Mouse (Mus musculus): ENCODE results near the gene Cpt1c. TPM values are rescaled to one million over a fixed set of nuclear protein-coding genes. Genes with fewer than 3 reads are reported as not detected.

Cpt1c gene
- polyA plus RNA-seq, 1 experiment from 2014 or later: 63.9 TPM

DNA sequence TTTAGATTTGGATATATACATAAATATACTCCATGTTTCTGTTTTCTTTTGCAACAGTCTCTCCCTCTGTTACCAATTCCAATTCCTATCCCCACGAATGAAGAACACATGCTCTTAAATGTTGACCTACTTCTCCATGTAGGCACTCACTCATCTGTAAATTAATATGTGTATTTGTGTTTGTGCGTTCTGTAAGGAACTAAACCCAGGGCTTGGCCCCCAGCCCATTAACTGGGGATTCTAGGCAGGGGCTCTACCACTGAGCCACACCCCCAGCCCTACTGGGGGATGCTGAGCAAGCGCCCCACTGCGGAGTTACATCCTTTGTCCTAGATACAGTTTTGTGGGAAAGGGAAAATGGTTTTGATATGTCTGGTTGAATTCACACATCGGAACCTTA is 55.5 kb downstream of the Cpt1c start:
- no peaks in the 10 kb centered on the region for H3K9me3 ChIP-seq (ENCODE audit: control insufficient read depth, low read length)
- no peak overlapping the region for H3K9ac ChIP-seq (replicated peaks; ENCODE audit: low read depth, low read length)
- H3K27me3 ChIP-seq (replicated peaks; ENCODE audit: control insufficient read depth, insufficient read depth, low read length): no peaks in the 10 kb centered on the region
- H3K27ac ChIP-seq (ENCODE audit: low read length): no peak overlapping the region
- H3K4me2 ChIP-seq (ENCODE audit: low read length): no peak overlapping the region
- H3K4me1 ChIP-seq (replicated peaks; ENCODE audit: control insufficient read depth, insufficient read depth, low read length): no peaks in the 10 kb centered on the region
- WGBS: 66% methylated on average over 5 of the region's 5 CpGs
- peaks cover 9% of the 10 kb centered on the region for H3K36me3 ChIP-seq (ENCODE audit: control insufficient read depth, insufficient read depth)
- no peak overlapping the region for H3K4me3 ChIP-seq (replicated peaks; ENCODE audit: low read length)
- ATAC-seq: no peak

DNA sequence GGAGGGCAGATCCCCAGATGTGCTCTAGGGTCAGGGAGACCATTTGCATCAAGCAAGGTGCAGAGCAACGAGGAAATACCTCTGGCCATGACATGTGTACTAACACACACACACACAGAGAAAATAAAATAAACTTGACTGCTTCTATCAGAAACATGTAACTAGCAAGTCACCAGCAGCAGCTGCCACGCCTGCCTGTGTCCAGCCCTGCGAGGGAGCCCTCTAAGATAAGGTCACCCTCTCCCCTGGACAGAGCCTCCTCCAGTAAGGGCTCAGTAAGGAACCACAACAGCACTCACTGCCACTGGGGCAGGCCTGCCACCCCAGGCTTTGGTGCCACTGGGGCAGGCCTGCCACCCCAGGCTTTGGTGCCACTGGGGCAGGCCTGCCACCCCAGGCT is 56.4 kb downstream of the Cpt1c start:
- Histone ChIP-seq H3K27ac (ENCODE audit: low read length) (no peak overlapping the region), H3K27me3 (replicated peaks; ENCODE audit: control insufficient read depth, insufficient read depth, low read length) (no peaks in the 10 kb centered on the region), H3K4me3 (replicated peaks; ENCODE audit: low read length) (no peak overlapping the region), H3K9ac (replicated peaks; ENCODE audit: low read depth, low read length) (no peak overlapping the region), H3K4me1 (replicated peaks; ENCODE audit: control insufficient read depth, insufficient read depth, low read length) (no peaks in the 10 kb centered on the region), H3K9me3 (ENCODE audit: control insufficient read depth, low read length) (no peaks in the 10 kb centered on the region), H3K36me3 (ENCODE audit: control insufficient read depth, insufficient read depth) (peaks cover 6% of the 10 kb centered on the region; the same call in 1 of the 2 replicates), H3K4me2 (ENCODE audit: low read length) (no peak overlapping the region)
- WGBS: 82% methylated on average over 3 of the region's 3 CpGs
- ATAC-seq: no peak

- ATAC-seq: no peak
- Histone ChIP-seq H3K4me1 (replicated peaks; ENCODE audit: control insufficient read depth, insufficient read depth, low read length) (no peaks in the 10 kb centered on the region), H3K4me3 (replicated peaks; ENCODE audit: low read length) (no peak overlapping the region), H3K27ac (ENCODE audit: low read length) (no peak overlapping the region), H3K9ac (replicated peaks; ENCODE audit: low read depth, low read length) (no peak overlapping the region), H3K9me3 (ENCODE audit: control insufficient read depth, low read length) (no peaks in the 10 kb centered on the region), H3K4me2 (ENCODE audit: low read length) (no peak overlapping the region), H3K27me3 (replicated peaks; ENCODE audit: control insufficient read depth, insufficient read depth, low read length) (no peaks in the 10 kb centered on the region), H3K36me3 (ENCODE audit: control insufficient read depth, insufficient read depth) (peaks cover 10% of the 10 kb centered on the region)
- WGBS: 95% methylated on average over 4 of the region's 4 CpGs
Observed at GRCm38 (mm10) chr7:44916881-44917280, 57.8 kb downstream of the Cpt1c start.

DNA sequence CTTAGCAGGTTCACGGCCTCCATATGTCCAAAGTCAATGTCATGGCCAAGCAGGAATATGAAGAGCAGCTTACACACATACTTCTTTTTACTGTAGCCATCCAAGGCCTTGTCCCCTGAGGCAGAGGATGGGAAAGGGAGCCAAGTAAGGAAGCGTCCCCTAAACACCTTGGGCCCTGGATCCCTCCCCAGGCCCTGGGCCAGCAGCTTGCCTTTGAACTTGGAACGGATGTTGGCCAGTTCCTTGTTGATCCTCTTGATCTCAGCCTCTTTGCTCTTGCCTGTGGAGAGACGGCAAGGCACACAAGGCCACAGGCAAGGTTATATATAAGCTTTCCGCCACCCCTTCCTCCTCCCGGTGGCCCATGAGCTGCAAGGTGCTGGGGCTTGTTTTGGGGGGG is 58.5 kb downstream of the Cpt1c start:
- Histone ChIP-seq H3K4me1 (replicated peaks; ENCODE audit: control insufficient read depth, insufficient read depth, low read length) (no peaks in the 10 kb centered on the region), H3K9ac (replicated peaks; ENCODE audit: low read depth, low read length) (no peak overlapping the region), H3K9me3 (ENCODE audit: control insufficient read depth, low read length) (no peaks in the 10 kb centered on the region), H3K27me3 (replicated peaks; ENCODE audit: control insufficient read depth, insufficient read depth, low read length) (no peaks in the 10 kb centered on the region), H3K4me2 (ENCODE audit: low read length) (no peak overlapping the region), H3K36me3 (ENCODE audit: control insufficient read depth, insufficient read depth) (peaks cover 10% of the 10 kb centered on the region), H3K4me3 (replicated peaks; ENCODE audit: low read length) (no peak overlapping the region), H3K27ac (ENCODE audit: low read length) (no peak overlapping the region)
- ATAC-seq: no peak
- 85% methylated on average over 6 of the region's 6 CpGs for WGBS

- WGBS: 94% methylated on average over 9 of the region's 9 CpGs
- Histone ChIP-seq H3K27me3 (replicated peaks; ENCODE audit: control insufficient read depth, insufficient read depth, low read length) (no peaks in the 10 kb centered on the region), H3K27ac (ENCODE audit: low read length) (no peak overlapping the region), H3K9ac (replicated peaks; ENCODE audit: low read depth, low read length) (no peak overlapping the region), H3K4me1 (replicated peaks; ENCODE audit: control insufficient read depth, insufficient read depth, low read length) (no peaks in the 10 kb centered on the region), H3K36me3 (ENCODE audit: control insufficient read depth, insufficient read depth) (peaks cover 10% of the 10 kb centered on the region), H3K4me3 (replicated peaks; ENCODE audit: low read length) (no peak overlapping the region), H3K4me2 (ENCODE audit: low read length) (no peak overlapping the region), H3K9me3 (ENCODE audit: control insufficient read depth, low read length) (no peaks in the 10 kb centered on the region)
- no peak for ATAC-seq
Observed at GRCm38 (mm10) chr7:44915314-44915713, 59.3 kb downstream of the Cpt1c start.

- Histone ChIP-seq H3K27ac (ENCODE audit: low read length) (no peak overlapping the region), H3K4me1 (replicated peaks; ENCODE audit: control insufficient read depth, insufficient read depth, low read length) (no peaks in the 10 kb centered on the region), H3K36me3 (ENCODE audit: control insufficient read depth, insufficient read depth) (peaks cover 12% of the 10 kb centered on the region), H3K4me2 (ENCODE audit: low read length) (no peak overlapping the region), H3K9ac (replicated peaks; ENCODE audit: low read depth, low read length) (no peak overlapping the region), H3K9me3 (ENCODE audit: control insufficient read depth, low read length) (no peaks in the 10 kb centered on the region), H3K4me3 (replicated peaks; ENCODE audit: low read length) (no peak overlapping the region), H3K27me3 (replicated peaks; ENCODE audit: control insufficient read depth, insufficient read depth, low read length) (no peaks in the 10 kb centered on the region)
- no peak for ATAC-seq
- 54% methylated on average over 2 of the region's 2 CpGs for WGBS
Observed at GRCm38 (mm10) chr7:44914396-44914795, 60.3 kb downstream of the Cpt1c start.

Small RNA genes lying within 50 kb of the gene (microRNA-seq; reads per million reads assigned to microRNA genes)
- not detected for gene Mir7054

Other genes with a start within 250 kb of the Cpt1c start
- gene Vrk3, start 226.4 kb downstream of the Cpt1c start, polyA plus RNA-seq (2015; fragmentation: Nextera tagmentation; extraction: Ambion mirVana): 34.6 and 36.0 TPM in 2 replicates
- 1.1 and 1.8 TPM in 2 replicates for gene Zfp473, start 223.8 kb downstream of the Cpt1c start, polyA plus RNA-seq (2015; fragmentation: Nextera tagmentation; extraction: Ambion mirVana)
- 53.9 and 56.1 TPM in 2 replicates for gene Nup62, start 158.8 kb downstream of the Cpt1c start, polyA plus RNA-seq (2015; fragmentation: Nextera tagmentation; extraction: Ambion mirVana)
- 0.44 and 2.3 TPM in 2 replicates for gene Il4i1, start 158.5 kb downstream of the Cpt1c start, polyA plus RNA-seq (2015; fragmentation: Nextera tagmentation; extraction: Ambion mirVana)
- gene Atf5, start 158.2 kb downstream of the Cpt1c start, polyA plus RNA-seq (2015; fragmentation: Nextera tagmentation; extraction: Ambion mirVana): 3.4 and 3.7 TPM in 2 replicates
- 103 and 110 TPM in 2 replicates for gene Akt1s1, start 125.9 kb downstream of the Cpt1c start, polyA plus RNA-seq (2015; fragmentation: Nextera tagmentation; extraction: Ambion mirVana)
- gene Tbc1d17, start 125.8 kb downstream of the Cpt1c start, polyA plus RNA-seq (2015; fragmentation: Nextera tagmentation; extraction: Ambion mirVana): 121 and 122 TPM in 2 replicates
- 29.4 and 32.6 TPM in 2 replicates for gene Pnkp, start 117.7 kb downstream of the Cpt1c start, polyA plus RNA-seq (2015; fragmentation: Nextera tagmentation; extraction: Ambion mirVana)
- 551 and 582 TPM in 2 replicates for gene Ptov1, start 105.1 kb downstream of the Cpt1c start, polyA plus RNA-seq (2015; fragmentation: Nextera tagmentation; extraction: Ambion mirVana)
- 158 and 166 TPM in 2 replicates for gene Med25, start 82.1 kb downstream of the Cpt1c start, polyA plus RNA-seq (2015; fragmentation: Nextera tagmentation; extraction: Ambion mirVana)
- 21.1 and 21.2 TPM in 2 replicates for gene Fuz, start 78.8 kb downstream of the Cpt1c start, polyA plus RNA-seq (2015; fragmentation: Nextera tagmentation; extraction: Ambion mirVana)
- gene Ap2a1, start 45.4 kb downstream of the Cpt1c start, polyA plus RNA-seq (2015; fragmentation: Nextera tagmentation; extraction: Ambion mirVana): 111 and 113 TPM in 2 replicates
- gene Tsks, start 31.6 kb downstream of the Cpt1c start, polyA plus RNA-seq (2015; fragmentation: Nextera tagmentation; extraction: Ambion mirVana): 0.15 TPM in 1 of 2 replicates, not detected in the other
- 646 and 707 TPM in 2 replicates for gene Prmt1, start 11.7 kb upstream of the Cpt1c start, polyA plus RNA-seq (2015; fragmentation: Nextera tagmentation; extraction: Ambion mirVana)
- 56.2 and 60.6 TPM in 2 replicates for gene Irf3, start 22.8 kb upstream of the Cpt1c start, polyA plus RNA-seq (2015; fragmentation: Nextera tagmentation; extraction: Ambion mirVana)
- gene Bcl2l12, start 23.9 kb upstream of the Cpt1c start, polyA plus RNA-seq (2015; fragmentation: Nextera tagmentation; extraction: Ambion mirVana): 15.3 and 16.0 TPM in 2 replicates
- gene Scaf1, start 41.5 kb upstream of the Cpt1c start, polyA plus RNA-seq (2015; fragmentation: Nextera tagmentation; extraction: Ambion mirVana): 42.1 and 44.3 TPM in 2 replicates
- 10.1 and 12.0 TPM in 2 replicates for gene Rras, start 43.1 kb upstream of the Cpt1c start, polyA plus RNA-seq (2015; fragmentation: Nextera tagmentation; extraction: Ambion mirVana)
- 15.2 and 17.3 TPM in 2 replicates for gene Prr12, start 78.0 kb upstream of the Cpt1c start, polyA plus RNA-seq (2015; fragmentation: Nextera tagmentation; extraction: Ambion mirVana)
- gene Nosip, start 87.6 kb upstream of the Cpt1c start, polyA plus RNA-seq (2015; fragmentation: Nextera tagmentation; extraction: Ambion mirVana): 60.8 and 65.7 TPM in 2 replicates
- gene Prrg2, start 87.8 kb upstream of the Cpt1c start, polyA plus RNA-seq (2015; fragmentation: Nextera tagmentation; extraction: Ambion mirVana): 13.3 and 13.6 TPM in 2 replicates
- 50.8 and 66.2 TPM in 2 replicates for gene Rcn3, start 117.4 kb upstream of the Cpt1c start, polyA plus RNA-seq (2015; fragmentation: Nextera tagmentation; extraction: Ambion mirVana)
- 17.7 and 24.4 TPM in 2 replicates for gene Fcgrt, start 129.0 kb upstream of the Cpt1c start, polyA plus RNA-seq (2015; fragmentation: Nextera tagmentation; extraction: Ambion mirVana)
- 860 and 958 TPM in 2 replicates for gene Rps11, start 149.6 kb upstream of the Cpt1c start, polyA plus RNA-seq (2015; fragmentation: Nextera tagmentation; extraction: Ambion mirVana)
- gene Rpl13a, start 153.9 kb upstream of the Cpt1c start, polyA plus RNA-seq (2015; fragmentation: Nextera tagmentation; extraction: Ambion mirVana): 722 and 741 TPM in 2 replicates
- gene Gm45713, start 161.4 kb upstream of the Cpt1c start, polyA plus RNA-seq (2015; fragmentation: Nextera tagmentation; extraction: Ambion mirVana): not detected in 2 replicates
- gene Flt3l, start 161.6 kb upstream of the Cpt1c start, polyA plus RNA-seq (2015; fragmentation: Nextera tagmentation; extraction: Ambion mirVana): 1.1 and 1.4 TPM in 2 replicates
- 84.2 and 90.2 TPM in 2 replicates for gene Pih1d1, start 179.5 kb upstream of the Cpt1c start, polyA plus RNA-seq (2015; fragmentation: Nextera tagmentation; extraction: Ambion mirVana)
- 19.3 and 20.9 TPM in 2 replicates for gene Aldh16a1, start 179.7 kb upstream of the Cpt1c start, polyA plus RNA-seq (2015; fragmentation: Nextera tagmentation; extraction: Ambion mirVana)
- gene Slc17a7, start 189.1 kb upstream of the Cpt1c start, polyA plus RNA-seq (2015; fragmentation: Nextera tagmentation; extraction: Ambion mirVana): 20.1 and 22.8 TPM in 2 replicates
- 0.51 TPM in 1 of 2 replicates, not detected in the other for gene Gfy, start 204.7 kb upstream of the Cpt1c start, polyA plus RNA-seq (2015; fragmentation: Nextera tagmentation; extraction: Ambion mirVana)
- 0.63 TPM in 1 of 2 replicates, not detected in the other for gene Pth2, start 206.1 kb upstream of the Cpt1c start, polyA plus RNA-seq (2015; fragmentation: Nextera tagmentation; extraction: Ambion mirVana)
- gene Ccdc155, start 230.0 kb upstream of the Cpt1c start, polyA plus RNA-seq (2015; fragmentation: Nextera tagmentation; extraction: Ambion mirVana): 0.58 and 0.95 TPM in 2 replicates
- 1.1 and 2.2 TPM in 2 replicates for gene Dkkl1, start 237.3 kb upstream of the Cpt1c start, polyA plus RNA-seq (2015; fragmentation: Nextera tagmentation; extraction: Ambion mirVana)
- gene Tead2, start 240.9 kb upstream of the Cpt1c start, polyA plus RNA-seq (2015; fragmentation: Nextera tagmentation; extraction: Ambion mirVana): 73.1 and 79.5 TPM in 2 replicates

Data from forebrain, embryonic 16.5 days (tissue).